Mouse (Mus musculus): Measurements from ENCODE around the gene Tssc4. TPM values are rescaled to one million over a fixed set of nuclear protein-coding genes. Genes with fewer than 3 reads are reported as not detected.

Gene Tssc4
- polyA plus RNA-seq, 1 experiment, result 18.2 TPM

DNA sequence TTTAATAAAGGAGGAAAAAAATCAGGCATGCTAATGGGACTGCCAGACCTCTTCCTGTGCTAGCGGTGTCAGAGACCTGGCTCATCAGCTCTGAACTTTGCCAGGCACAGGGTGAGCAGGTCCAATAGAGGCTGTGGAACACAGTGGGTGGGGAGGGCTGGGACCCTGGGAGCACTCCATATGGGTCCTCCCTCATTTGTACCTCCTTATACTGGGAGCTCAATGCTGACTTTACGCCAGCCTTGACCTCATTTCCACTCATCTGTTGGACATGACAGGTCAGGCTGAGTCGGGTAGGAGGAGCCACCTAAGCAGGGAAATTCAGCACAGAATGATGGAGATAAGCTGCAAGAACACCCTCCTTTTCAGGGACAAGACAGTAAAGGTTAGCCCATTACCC is 1.2 kb upstream of the Tssc4 start:
- Histone ChIP-seq H3K27me3 (ENCODE audit: control insufficient read depth, insufficient read depth, low read length, poor library complexity, severe bottlenecking) (no peaks in the 10 kb centered on the region), H3K27ac (ENCODE audit: insufficient read depth, low read length) (peak overlapping the region; percentile 77), H3K9me3 (replicated peaks; ENCODE audit: control insufficient read depth, insufficient read depth, low read length, poor library complexity, severe bottlenecking) (no peaks in the 10 kb centered on the region), H3K36me3 (ENCODE audit: control insufficient read depth, insufficient read depth, low read length, poor library complexity, severe bottlenecking) (peaks cover 44% of the 10 kb centered on the region), H3K4me3 (ENCODE audit: low read depth, low read length) (peak overlapping the region; percentile 65; the same call in 1 of the 2 replicates), H3K9ac (ENCODE audit: low read depth, poor library complexity, severe bottlenecking) (peak overlapping the region; percentile 11; the same call in 1 of the 2 replicates), H3K4me1 (ENCODE audit: control insufficient read depth, insufficient read depth, low read length) (no peaks in the 10 kb centered on the region)
- no peak for TF ChIP-seq CTCF (IDR thresholded peaks at IDR 0.05; ENCODE audit: low read depth, low read length)
- no peak for TF ChIP-seq POLR2A (IDR thresholded peaks at IDR 0.05; ENCODE audit: insufficient read depth, low read length)
- TF ChIP-seq EP300 (IDR thresholded peaks at IDR 0.05; ENCODE audit: insufficient read depth, low read depth, low read length), result no peak

DNA sequence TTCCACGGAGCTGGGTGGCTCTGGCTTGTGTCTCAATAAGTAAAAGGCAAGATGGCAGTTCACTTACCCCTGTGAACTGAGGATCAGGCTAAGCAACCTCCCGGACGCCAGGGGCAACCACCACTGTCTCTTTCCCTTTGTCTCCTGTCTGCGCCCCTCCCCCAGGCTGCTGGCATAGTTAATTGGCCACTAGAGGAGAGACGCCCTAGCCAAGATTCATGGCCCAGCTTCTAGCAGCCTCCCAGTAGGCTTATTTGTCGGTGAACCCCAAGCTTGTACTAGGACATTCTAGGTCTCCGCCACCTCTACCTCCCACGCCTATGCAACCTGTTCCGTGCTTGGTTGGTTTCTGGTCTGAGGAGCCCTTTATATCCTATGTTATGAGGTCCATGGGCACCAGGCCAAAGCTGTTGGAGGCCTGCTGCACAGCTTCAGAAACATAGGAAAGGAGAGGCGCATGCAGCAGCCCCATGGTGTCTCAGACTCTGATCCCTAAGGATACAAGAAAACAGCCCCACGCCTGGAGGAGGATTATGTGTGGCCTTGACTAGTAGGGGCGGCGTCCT is 650 bp upstream of the Tssc4 start:
- H3K4me1 ChIP-seq (ENCODE audit: control insufficient read depth, insufficient read depth, low read length), result no peaks in the 10 kb centered on the region
- peaks cover 39% of the 10 kb centered on the region for H3K36me3 ChIP-seq (ENCODE audit: control insufficient read depth, insufficient read depth, low read length, poor library complexity, severe bottlenecking)
- H3K9ac ChIP-seq (ENCODE audit: low read depth, poor library complexity, severe bottlenecking), result peak overlapping the region; percentile 11
- no peaks in the 10 kb centered on the region for H3K9me3 ChIP-seq (replicated peaks; ENCODE audit: control insufficient read depth, insufficient read depth, low read length, poor library complexity, severe bottlenecking)
- H3K27me3 ChIP-seq (ENCODE audit: control insufficient read depth, insufficient read depth, low read length, poor library complexity, severe bottlenecking), result no peaks in the 10 kb centered on the region
- TF ChIP-seq EP300 (IDR thresholded peaks at IDR 0.05; ENCODE audit: insufficient read depth, low read depth, low read length) (no peak), CTCF (IDR thresholded peaks at IDR 0.05; ENCODE audit: low read depth, low read length) (no peak)
- H3K27ac ChIP-seq (ENCODE audit: insufficient read depth, low read length), result peak overlapping the region; percentile 77
- peak overlapping the region; percentile 65 for H3K4me3 ChIP-seq (ENCODE audit: low read depth, low read length)

DNA sequence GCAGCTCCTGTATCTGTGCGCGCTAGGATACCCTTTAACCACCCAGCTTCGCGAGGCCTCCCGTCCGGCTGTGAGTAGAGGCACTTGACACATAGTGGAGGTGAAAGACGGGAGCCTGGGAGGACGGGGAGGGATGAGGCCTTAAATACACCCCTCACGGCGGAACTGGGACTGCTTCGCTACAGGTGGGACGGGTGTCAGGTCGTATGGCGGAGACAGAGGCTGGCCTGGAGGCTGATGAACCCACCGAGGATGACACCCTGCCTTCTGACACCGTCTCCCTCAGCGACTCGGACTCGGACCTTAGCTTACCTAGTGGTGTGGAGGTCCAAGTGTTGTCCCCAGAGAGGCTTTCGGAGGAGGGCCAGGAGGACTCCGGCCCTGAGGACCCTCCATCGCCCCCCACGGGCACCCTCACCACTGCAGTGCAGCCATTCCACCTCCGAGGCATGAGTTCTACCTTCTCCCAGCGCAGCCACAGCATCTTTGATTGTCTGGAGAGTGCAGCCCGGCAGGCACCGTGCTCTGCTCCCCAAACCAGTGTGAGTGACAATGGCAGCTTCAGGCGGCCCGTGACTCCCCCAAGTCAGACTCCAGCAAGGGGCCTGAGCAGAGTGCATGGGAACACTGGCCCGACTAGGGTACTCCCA is 827 bp downstream of the Tssc4 start:
- Histone ChIP-seq H3K27me3 (ENCODE audit: control insufficient read depth, insufficient read depth, low read length, poor library complexity, severe bottlenecking) (no peaks in the 10 kb centered on the region), H3K4me3 (ENCODE audit: low read depth, low read length) (peak overlapping the region; percentile 90), H3K36me3 (ENCODE audit: control insufficient read depth, insufficient read depth, low read length, poor library complexity, severe bottlenecking) (peaks cover 25% of the 10 kb centered on the region), H3K4me1 (ENCODE audit: control insufficient read depth, insufficient read depth, low read length) (no peaks in the 10 kb centered on the region), H3K27ac (ENCODE audit: insufficient read depth, low read length) (peak overlapping the region; percentile 12; the same call in 1 of the 2 replicates), H3K9ac (ENCODE audit: low read depth, poor library complexity, severe bottlenecking) (peak overlapping the region; percentile 64), H3K9me3 (replicated peaks; ENCODE audit: control insufficient read depth, insufficient read depth, low read length, poor library complexity, severe bottlenecking) (no peaks in the 10 kb centered on the region)
- TF ChIP-seq EP300 (IDR thresholded peaks at IDR 0.05; ENCODE audit: insufficient read depth, low read depth, low read length) (no peak), CTCF (IDR thresholded peaks at IDR 0.05; ENCODE audit: low read depth, low read length) (no peak), POLR2A (IDR thresholded peaks at IDR 0.05; ENCODE audit: insufficient read depth, low read length) (no peak)

DNA sequence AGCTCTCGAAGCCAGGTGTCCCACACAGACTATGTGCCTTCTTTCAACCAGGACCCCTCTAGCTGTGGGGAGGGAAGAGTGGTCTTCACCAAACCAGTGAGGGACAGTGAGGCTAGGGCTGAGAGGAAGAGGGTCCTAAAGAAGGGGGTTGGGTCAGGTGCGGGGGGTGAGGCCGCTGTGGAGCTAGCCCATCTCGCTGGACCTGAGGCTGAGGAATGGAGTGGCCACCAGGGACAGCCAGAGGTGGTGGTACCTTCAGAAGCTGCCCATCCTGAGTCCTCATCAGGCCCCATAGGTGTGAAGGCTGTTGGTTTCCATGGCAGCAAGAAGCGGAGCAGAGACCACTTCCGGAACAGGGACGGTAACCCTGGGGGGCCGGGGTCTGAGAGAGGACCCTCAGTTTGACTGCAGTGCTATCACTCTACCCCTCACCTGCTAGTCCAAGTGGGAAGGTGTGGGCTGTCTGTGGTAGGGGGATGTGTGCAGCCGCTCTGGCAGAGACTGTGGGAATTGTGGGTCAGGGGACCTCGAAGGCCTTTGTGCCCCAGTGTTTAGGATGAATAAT is 1.5 kb downstream of the Tssc4 start:
- TF ChIP-seq EP300 (IDR thresholded peaks at IDR 0.05; ENCODE audit: insufficient read depth, low read depth, low read length) (no peak), POLR2A (IDR thresholded peaks at IDR 0.05; ENCODE audit: insufficient read depth, low read length) (no peak), CTCF (IDR thresholded peaks at IDR 0.05; ENCODE audit: low read depth, low read length) (no peak)
- Histone ChIP-seq H3K4me1 (ENCODE audit: control insufficient read depth, insufficient read depth, low read length) (no peaks in the 10 kb centered on the region), H3K36me3 (ENCODE audit: control insufficient read depth, insufficient read depth, low read length, poor library complexity, severe bottlenecking) (peaks cover 18% of the 10 kb centered on the region), H3K4me3 (ENCODE audit: low read depth, low read length) (peak overlapping the region; percentile 90), H3K9ac (ENCODE audit: low read depth, poor library complexity, severe bottlenecking) (0 out of 2 replicates have a peak overlapping the region, but pooled peaks have one; percentile 64), H3K9me3 (replicated peaks; ENCODE audit: control insufficient read depth, insufficient read depth, low read length, poor library complexity, severe bottlenecking) (no peaks in the 10 kb centered on the region), H3K27ac (ENCODE audit: insufficient read depth, low read length) (no peak overlapping the region), H3K27me3 (ENCODE audit: control insufficient read depth, insufficient read depth, low read length, poor library complexity, severe bottlenecking) (no peaks in the 10 kb centered on the region)

DNA sequence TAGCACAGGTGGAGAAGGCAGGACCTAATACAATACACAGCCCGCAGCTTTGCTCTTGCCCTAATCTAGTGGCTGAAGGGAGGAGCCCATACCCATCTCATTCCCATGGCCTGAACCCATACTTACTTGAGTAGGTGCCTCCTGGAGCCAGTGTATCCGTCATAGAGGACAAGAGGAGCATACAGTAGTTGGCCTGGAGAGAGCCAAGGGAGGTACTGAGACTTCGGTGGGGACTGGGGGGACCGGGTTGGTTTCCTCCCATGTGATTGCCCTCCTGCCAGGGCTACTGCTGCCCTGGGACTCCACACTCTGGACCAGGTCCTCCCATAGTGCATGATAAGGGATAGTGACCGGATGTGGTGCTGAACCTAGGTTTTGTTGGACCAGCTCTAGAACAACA is 3.6 kb downstream of the Tssc4 start:
- Histone ChIP-seq H3K4me3 (ENCODE audit: low read depth, low read length) (no peak overlapping the region), H3K36me3 (ENCODE audit: control insufficient read depth, insufficient read depth, low read length, poor library complexity, severe bottlenecking) (no peaks in the 10 kb centered on the region; the same call in 1 of the 2 replicates), H3K27ac (ENCODE audit: insufficient read depth, low read length) (no peak overlapping the region), H3K4me1 (ENCODE audit: control insufficient read depth, insufficient read depth, low read length) (no peaks in the 10 kb centered on the region), H3K9me3 (replicated peaks; ENCODE audit: control insufficient read depth, insufficient read depth, low read length, poor library complexity, severe bottlenecking) (no peaks in the 10 kb centered on the region), H3K9ac (ENCODE audit: low read depth, poor library complexity, severe bottlenecking) (no peak overlapping the region), H3K27me3 (ENCODE audit: control insufficient read depth, insufficient read depth, low read length, poor library complexity, severe bottlenecking) (no peaks in the 10 kb centered on the region)
- TF ChIP-seq EP300 (IDR thresholded peaks at IDR 0.05; ENCODE audit: insufficient read depth, low read depth, low read length), result no peak
- TF ChIP-seq POLR2A (IDR thresholded peaks at IDR 0.05; ENCODE audit: insufficient read depth, low read length), result no peak
- no peak for TF ChIP-seq CTCF (IDR thresholded peaks at IDR 0.05; ENCODE audit: low read depth, low read length)

DNA sequence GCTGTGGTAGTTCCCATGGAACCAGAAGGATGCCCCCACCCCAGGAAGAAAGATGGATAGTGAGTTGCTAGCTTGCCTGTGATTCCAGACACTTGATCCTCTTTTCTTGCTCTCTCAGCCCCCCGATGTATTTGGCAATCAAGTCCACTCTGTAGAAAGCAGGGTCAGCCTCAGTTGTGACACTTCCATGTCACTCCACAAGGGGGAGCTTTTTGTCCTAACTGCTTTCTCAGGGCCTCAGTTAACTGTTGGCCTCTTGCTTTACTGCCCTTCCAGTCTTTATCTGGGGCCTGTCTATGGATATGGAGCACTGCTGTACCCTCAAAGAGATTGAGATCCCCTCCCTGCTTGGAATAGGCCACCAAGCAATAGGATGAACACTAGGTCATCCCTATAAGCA is 4.0 kb downstream of the Tssc4 start:
- no peak overlapping the region for H3K9ac ChIP-seq (ENCODE audit: low read depth, poor library complexity, severe bottlenecking)
- peak; percentile 18 for TF ChIP-seq CTCF (IDR thresholded peaks at IDR 0.05; ENCODE audit: low read depth, low read length)
- no peak for TF ChIP-seq EP300 (IDR thresholded peaks at IDR 0.05; ENCODE audit: insufficient read depth, low read depth, low read length)
- TF ChIP-seq POLR2A (IDR thresholded peaks at IDR 0.05; ENCODE audit: insufficient read depth, low read length), result no peak
- H3K4me1 ChIP-seq (ENCODE audit: control insufficient read depth, insufficient read depth, low read length), result no peaks in the 10 kb centered on the region

More for the DNA sequence above, 4.0 kb downstream of the Tssc4 start:
- Histone ChIP-seq H3K36me3 (ENCODE audit: control insufficient read depth, insufficient read depth, low read length, poor library complexity, severe bottlenecking) (no peaks in the 10 kb centered on the region), H3K4me3 (ENCODE audit: low read depth, low read length) (no peak overlapping the region), H3K27ac (ENCODE audit: insufficient read depth, low read length) (no peak overlapping the region), H3K27me3 (ENCODE audit: control insufficient read depth, insufficient read depth, low read length, poor library complexity, severe bottlenecking) (no peaks in the 10 kb centered on the region), H3K9me3 (replicated peaks; ENCODE audit: control insufficient read depth, insufficient read depth, low read length, poor library complexity, severe bottlenecking) (no peaks in the 10 kb centered on the region)

Data from ES-Bruce4 (cell line).